Mouse (Mus musculus) myocyte (in vitro differentiated cells): Measurements from ENCODE around the gene Prtg. TPM values are rescaled to one million over a fixed set of nuclear protein-coding genes. Genes with fewer than 3 reads are reported as not detected.

Source experiments
- H3K27me3 ChIP-seq: one replicate; pipeline ENCODE4 v1.6.1; 2011; ENCODE audit not compliant: control insufficient read depth, insufficient read depth, insufficient read length
- H3K36me3 ChIP-seq: one replicate; pipeline ENCODE4 v1.6.1; 2011; ENCODE audit not compliant: control insufficient read depth, insufficient read depth
- H3K4me2 ChIP-seq: one replicate; pipeline ENCODE4 v1.6.1; 2011; ENCODE audit warnings: low read depth, control low read depth
- H3K4me3 ChIP-seq: one replicate; pipeline ENCODE4 v1.5.1; 2011; ENCODE audit warnings: mild to moderate bottlenecking, control low read depth, moderate library complexity
- H3K79me2 ChIP-seq: one replicate; pipeline ENCODE4 v1.6.1; 2011; ENCODE audit not compliant: control insufficient read depth, insufficient read depth
- H3ac ChIP-seq: one replicate; pipeline ENCODE4 v1.6.1; 2011; ENCODE audit not compliant: control insufficient read depth, insufficient read length
- CEBPB ChIP-seq: IDR thresholded peaks from 2 replicates; pipeline ENCODE4 v1.6.1; 2011; ENCODE audit warnings: mild to moderate bottlenecking, moderate library complexity; ENCODE audit not compliant: poor library complexity, insufficient read depth, severe bottlenecking
- E2F4 ChIP-seq: IDR thresholded peaks from one replicate; pipeline ENCODE4 v1.6.1; 2011; ENCODE audit warnings: mild to moderate bottlenecking, control low read depth, moderate library complexity; ENCODE audit not compliant: insufficient read depth
- MAX ChIP-seq: IDR thresholded peaks from one replicate; pipeline ENCODE4 v1.6.1; 2011; ENCODE audit warnings: low read depth, mild to moderate bottlenecking, control low read depth
- MYOD1 ChIP-seq, 3 experiments: IDR thresholded peaks; one replicate each; pipeline ENCODE4 v1.6.1; 2011; ENCODE audit warnings: control low read depth in 2 of 3, low read depth in 2 of 3, mild to moderate bottlenecking in 2 of 3, moderate library complexity in 1 of 3; ENCODE audit not compliant: insufficient read length in 2 of 3, control insufficient read depth in 1 of 3
- MYOG ChIP-seq, 3 experiments: IDR thresholded peaks; one replicate each; pipeline ENCODE4 v1.6.1; 2011; ENCODE audit warnings: control low read depth in 2 of 3, low read depth in 2 of 3, mild to moderate bottlenecking in 2 of 3; ENCODE audit not compliant: insufficient read length in 2 of 3, control insufficient read depth in 1 of 3, insufficient read depth in 1 of 3
- POLR2A ChIP-seq: IDR thresholded peaks from one replicate; pipeline ENCODE4 v1.6.1; 2011; ENCODE audit warnings: low read depth, mild to moderate bottlenecking, control low read depth, moderate library complexity; ENCODE audit not compliant: insufficient read length
- POLR2AphosphoS2 ChIP-seq: IDR thresholded peaks from one replicate; pipeline ENCODE4 v1.6.1; 2011; ENCODE audit warnings: low read depth, control low read depth; ENCODE audit not compliant: insufficient read length
- REST ChIP-seq: IDR thresholded peaks from one replicate; pipeline ENCODE4 v1.6.1; 2011; ENCODE audit warnings: mild to moderate bottlenecking, control low read depth, moderate library complexity; ENCODE audit not compliant: insufficient read depth, insufficient read length
- SRF ChIP-seq: IDR thresholded peaks from one replicate; pipeline ENCODE4 v1.6.1; 2011; ENCODE audit warnings: low read depth; ENCODE audit not compliant: control insufficient read depth, insufficient read length
- TCF12 ChIP-seq: IDR thresholded peaks from one replicate; pipeline ENCODE4 v1.6.1; 2011; ENCODE audit warnings: mild to moderate bottlenecking, control low read depth; ENCODE audit not compliant: poor library complexity, insufficient read depth, severe bottlenecking
- TCF3 ChIP-seq: IDR thresholded peaks from one replicate; pipeline ENCODE4 v1.6.1; 2011; ENCODE audit warnings: low read depth, control low read depth; ENCODE audit not compliant: insufficient read length
- USF1 ChIP-seq: IDR thresholded peaks from one replicate; pipeline ENCODE4 v1.6.1; 2011; ENCODE audit warnings: low read depth, mild to moderate bottlenecking, control low read depth, moderate library complexity
- polyA plus RNA-seq: library from polyadenylated mRNA; unstranded; fragments of >200 nt; fragmentation: generic; extraction: Trizol; gene quantifications from one replicate; pipeline ENCODE4 v1.2.1, GENCODE M21; 2012; ENCODE audit warnings: missing spikeins

Gene Prtg
- polyA plus RNA-seq, 1 experiment: 0.06 TPM

DNA sequence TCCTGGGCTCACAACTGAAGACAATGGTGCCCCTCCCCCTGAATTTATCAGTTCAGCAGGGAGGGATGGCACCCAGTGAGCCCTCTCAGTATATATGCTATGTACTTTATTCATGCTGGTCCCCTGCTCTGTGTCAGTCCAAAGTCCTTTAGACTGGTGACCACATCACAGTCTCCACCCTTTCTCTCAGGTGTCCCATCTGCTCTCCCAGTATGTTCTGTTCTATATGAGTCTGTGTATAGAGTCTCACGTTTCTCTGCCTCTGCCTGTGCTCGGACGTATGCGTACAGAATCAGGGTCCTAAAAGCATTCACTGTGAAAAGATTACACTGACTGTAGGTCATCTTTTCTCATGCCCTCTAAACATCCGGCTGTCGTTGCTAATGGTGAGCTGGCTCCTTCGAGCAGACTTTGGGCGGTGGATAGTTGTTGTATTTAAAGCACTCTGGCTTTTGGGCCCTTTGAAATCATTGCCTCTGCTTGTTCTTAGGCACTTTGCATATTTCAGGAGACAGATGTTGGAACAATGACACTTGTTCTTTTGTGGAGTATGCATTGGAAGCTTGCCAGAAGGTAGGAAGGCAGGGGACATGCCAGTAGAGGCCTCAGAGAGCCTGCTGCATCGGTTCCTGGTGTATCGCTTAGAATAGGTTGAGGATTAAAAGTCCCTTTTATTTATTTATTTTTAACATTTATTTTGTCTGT, 27.5 kb downstream of the Prtg start:
- Histone ChIP-seq H3K4me2 (no peak overlapping the region), H3K36me3 (no peaks in the 10 kb centered on the region), H3K27me3 (no peaks in the 10 kb centered on the region), H3K4me3 (no peak overlapping the region), H3K79me2 (no peaks in the 10 kb centered on the region), H3ac (no peak overlapping the region)
- TF ChIP-seq TCF3: no peak
- no peak for TF ChIP-seq POLR2A
- no peak for TF ChIP-seq MYOD1 (IDR thresholded peaks at IDR 0.05; ENCODE audit: control insufficient read depth in 1 of 3, insufficient read length in 2 of 3, low read depth in 2 of 3)
- no peak for TF ChIP-seq POLR2AphosphoS2
- no peak for TF ChIP-seq USF1
- TF ChIP-seq MYOG (IDR thresholded peaks at IDR 0.05; ENCODE audit: control insufficient read depth in 1 of 3, insufficient read depth in 1 of 3, insufficient read length in 2 of 3, low read depth in 2 of 3): no peak

DNA sequence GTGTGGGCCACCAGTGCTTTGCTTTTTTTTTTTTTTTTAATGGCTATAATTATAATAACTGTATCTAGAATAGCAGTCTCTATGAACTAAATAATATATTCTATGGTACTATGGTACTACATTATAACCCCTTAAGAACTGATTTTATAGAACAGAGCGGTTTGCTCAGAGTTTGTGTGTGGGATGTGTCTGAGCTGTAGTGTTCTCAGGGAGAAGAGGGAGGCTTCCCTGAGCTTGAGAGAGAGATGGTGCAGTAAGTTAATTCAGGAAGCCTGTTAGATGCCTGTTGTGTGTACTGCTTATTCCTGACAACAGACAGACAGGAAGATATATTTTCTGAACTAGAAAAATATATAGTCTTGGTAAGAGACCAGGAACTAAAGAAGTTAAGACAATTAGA, 28.3 kb downstream of the Prtg start:
- no peak overlapping the region for H3ac ChIP-seq
- H3K27me3 ChIP-seq: no peaks in the 10 kb centered on the region
- TF ChIP-seq POLR2AphosphoS2 (no peak), USF1 (no peak)
- H3K4me3 ChIP-seq: no peak overlapping the region
- no peaks in the 10 kb centered on the region for H3K36me3 ChIP-seq
- H3K79me2 ChIP-seq: no peaks in the 10 kb centered on the region
- H3K4me2 ChIP-seq: no peak overlapping the region

- Histone ChIP-seq H3K79me2 (no peaks in the 10 kb centered on the region), H3K36me3 (no peaks in the 10 kb centered on the region), H3K27me3 (no peaks in the 10 kb centered on the region), H3K4me3 (no peak overlapping the region), H3K4me2 (peak overlapping the region; percentile 73), H3ac (no peak overlapping the region)
- no peak for TF ChIP-seq MYOG (IDR thresholded peaks at IDR 0.05; ENCODE audit: control insufficient read depth in 1 of 3, insufficient read depth in 1 of 3, insufficient read length in 2 of 3, low read depth in 2 of 3)
- no peak for TF ChIP-seq POLR2A
- no peak for TF ChIP-seq E2F4
- no peak for TF ChIP-seq TCF12
- no peak for TF ChIP-seq TCF3
- no peak for TF ChIP-seq MYOD1 (IDR thresholded peaks at IDR 0.05; ENCODE audit: control insufficient read depth in 1 of 3, insufficient read length in 2 of 3, low read depth in 2 of 3)
- TF ChIP-seq MAX: no peak
- no peak for TF ChIP-seq SRF
- TF ChIP-seq POLR2AphosphoS2: no peak
- TF ChIP-seq REST: no peak
- TF ChIP-seq CEBPB: no peak
- TF ChIP-seq USF1: no peak
Measured at GRCm38 (mm10) chr9:72836708-72837495, 30.2 kb downstream of the Prtg start.

GRCm38 (mm10) chr9:72837598-72838160, 31.0 kb downstream of the Prtg start:
- Histone ChIP-seq H3K27me3 (no peaks in the 10 kb centered on the region), H3K4me2 (peak overlapping the region; percentile 73), H3ac (no peak overlapping the region), H3K79me2 (no peaks in the 10 kb centered on the region), H3K36me3 (no peaks in the 10 kb centered on the region), H3K4me3 (no peak overlapping the region)
- TF ChIP-seq MYOD1 (IDR thresholded peaks at IDR 0.05; ENCODE audit: control insufficient read depth in 1 of 3, insufficient read length in 2 of 3, low read depth in 2 of 3) (no peak), TCF3 (no peak), SRF (no peak), TCF12 (no peak), CEBPB (no peak), MYOG (IDR thresholded peaks at IDR 0.05; ENCODE audit: control insufficient read depth in 1 of 3, insufficient read depth in 1 of 3, insufficient read length in 2 of 3, low read depth in 2 of 3) (no peak), MAX (no peak), E2F4 (no peak), POLR2AphosphoS2 (no peak), POLR2A (no peak), REST (no peak), USF1 (no peak)

- peak overlapping the region; percentile 73 for H3K4me2 ChIP-seq
- H3K4me3 ChIP-seq: no peak overlapping the region
- H3ac ChIP-seq: no peak overlapping the region
- H3K27me3 ChIP-seq: no peaks in the 10 kb centered on the region
- H3K79me2 ChIP-seq: no peaks in the 10 kb centered on the region
- TF ChIP-seq POLR2AphosphoS2: no peak
- peak; percentile 84 for TF ChIP-seq USF1
- no peaks in the 10 kb centered on the region for H3K36me3 ChIP-seq
Measured at GRCm38 (mm10) chr9:72838256-72838655, 31.6 kb downstream of the Prtg start.
